Mouse (Mus musculus): ENCODE data around the gene Gm11568.

GRCm38 (mm10) chr11:99846746-99847145 lies 11.0 kb upstream of the Gm11568 start:
- TF ChIP-seq CTCF (IDR thresholded peaks at IDR 0.05; ENCODE audit: low read depth) (no peak), EP300 (IDR thresholded peaks at IDR 0.05; ENCODE audit: low read depth) (no peak)

Measured in heart, postnatal 0 days (tissue).